Mouse (Mus musculus) left cerebral cortex, adult 9 months (tissue): Measurements from ENCODE around the gene Edem2.

Experiments used
- DNase-seq, 2 experiments: peaks; one replicate each; pipeline ENCODE4 v3.0.0; 2022; ENCODE audit warnings: low spot score in 2 of 2

Gene Edem2

DNA sequence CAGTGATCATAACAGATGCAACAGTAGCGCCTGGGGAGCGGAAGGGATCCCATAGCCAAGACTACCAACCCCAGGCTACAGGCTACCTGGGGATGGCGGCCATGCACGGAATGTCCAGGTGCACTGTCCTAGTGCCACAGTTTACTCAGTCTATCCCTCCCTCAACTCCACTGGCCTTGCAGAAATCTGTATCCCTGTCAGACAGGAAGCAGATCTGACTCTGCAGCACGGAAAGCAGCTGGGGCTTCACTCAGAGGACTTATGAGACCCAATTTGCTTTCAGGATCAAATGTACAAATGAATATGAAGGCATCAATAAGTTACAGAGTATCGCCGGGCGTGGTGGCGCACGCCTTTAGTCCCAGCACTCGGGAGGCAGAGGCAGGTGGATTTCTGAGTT lies 41.5 kb downstream of the Edem2 start:
- no peak for DNase-seq

DNA sequence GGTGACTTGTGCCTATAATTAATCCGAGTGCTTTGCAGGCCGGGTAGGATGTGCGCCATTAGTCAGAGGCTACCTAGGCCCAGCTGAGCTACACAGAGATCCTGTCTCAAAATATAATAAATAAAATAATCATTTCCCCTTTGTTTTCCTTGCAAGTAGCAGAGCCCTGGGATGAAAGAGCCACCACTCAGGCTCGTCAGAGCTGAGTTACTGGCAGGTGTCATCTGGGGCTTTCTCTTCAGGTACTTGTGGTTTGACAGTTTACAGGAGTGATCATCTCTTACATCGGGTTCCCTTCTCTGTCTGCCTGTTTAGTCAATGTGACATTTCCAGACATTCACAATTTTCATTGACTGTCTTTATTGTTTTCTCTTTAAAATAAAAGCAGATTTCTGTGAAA lies 42.7 kb downstream of the Edem2 start:
- no peak for DNase-seq

DNA sequence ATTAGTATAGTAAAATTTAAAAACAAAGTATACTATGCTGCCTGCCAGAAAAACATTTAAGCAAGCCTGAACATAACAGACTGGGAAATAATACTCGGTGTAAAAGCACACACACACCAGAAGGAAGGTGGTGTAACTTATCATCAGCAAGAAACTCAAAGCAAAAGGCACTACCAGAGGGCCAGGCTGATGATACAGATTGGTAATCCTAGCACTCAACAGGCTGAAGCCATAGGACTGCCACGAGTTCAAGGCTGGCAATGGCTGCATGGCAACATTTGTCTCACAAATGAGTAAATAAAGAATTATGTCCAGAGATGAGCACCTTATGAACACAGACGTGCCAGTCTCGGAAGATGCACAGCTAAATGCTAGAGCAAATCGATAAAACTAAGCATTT lies 45.5 kb downstream of the Edem2 start:
- no peak for DNase-seq

DNA sequence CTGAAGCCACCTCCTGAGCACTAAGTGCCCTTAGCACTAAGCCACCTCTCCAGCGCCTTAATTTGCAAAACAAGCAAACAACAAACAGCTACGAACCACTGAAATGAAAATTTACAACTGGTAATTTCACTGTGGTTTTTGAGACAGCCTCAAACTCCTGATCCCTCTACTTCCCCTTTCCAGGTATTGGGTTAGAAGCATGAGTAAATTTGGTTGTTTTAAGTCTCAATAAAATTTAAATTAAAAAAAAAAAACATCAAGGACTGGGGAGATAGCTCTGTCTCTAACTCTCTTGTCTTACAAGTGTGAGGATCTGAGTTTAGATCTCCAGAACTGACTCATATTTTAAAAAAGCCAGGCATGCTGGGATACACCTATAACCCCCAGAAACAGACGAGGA lies 46.1 kb downstream of the Edem2 start:
- DNase-seq = no peak

DNA sequence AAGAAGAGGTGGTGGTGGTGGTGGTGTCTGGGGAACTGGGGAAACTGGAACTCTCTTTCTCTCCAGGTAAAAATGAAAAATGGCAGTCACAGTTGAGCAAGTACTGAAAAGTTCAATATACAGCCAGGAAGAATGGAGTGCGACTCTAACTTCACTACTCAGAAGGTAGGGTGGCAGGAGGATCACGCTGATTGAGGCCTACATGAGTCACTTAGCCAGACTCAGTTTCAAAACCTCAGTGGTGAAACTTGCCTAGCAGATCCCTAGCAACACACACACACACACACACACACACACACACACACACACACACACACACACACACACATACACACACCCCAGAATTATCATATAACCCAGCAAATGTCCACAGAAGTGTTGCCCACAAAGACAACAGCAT lies 47.4 kb downstream of the Edem2 start:
- no peak for DNase-seq

DNA sequence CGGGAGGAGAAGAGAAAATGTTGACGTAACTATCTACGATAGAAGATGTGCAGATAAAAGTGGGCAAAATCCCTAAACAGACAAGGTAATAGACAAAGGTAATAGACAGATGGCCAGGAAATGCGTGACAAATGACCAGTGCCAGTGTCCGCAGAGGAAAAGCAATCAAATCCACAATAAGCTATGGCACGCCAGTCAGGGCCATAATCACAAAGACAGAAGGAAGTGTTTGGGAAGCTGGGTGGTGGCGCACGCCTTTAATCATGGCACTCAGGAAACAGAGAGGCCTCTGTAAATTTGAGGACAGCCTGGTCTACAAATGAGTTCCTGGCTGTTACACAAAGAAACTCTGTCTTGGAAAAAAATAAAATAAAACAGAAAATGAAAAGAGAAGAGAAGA lies 48.1 kb downstream of the Edem2 start:
- DNase-seq = no peak

DNA sequence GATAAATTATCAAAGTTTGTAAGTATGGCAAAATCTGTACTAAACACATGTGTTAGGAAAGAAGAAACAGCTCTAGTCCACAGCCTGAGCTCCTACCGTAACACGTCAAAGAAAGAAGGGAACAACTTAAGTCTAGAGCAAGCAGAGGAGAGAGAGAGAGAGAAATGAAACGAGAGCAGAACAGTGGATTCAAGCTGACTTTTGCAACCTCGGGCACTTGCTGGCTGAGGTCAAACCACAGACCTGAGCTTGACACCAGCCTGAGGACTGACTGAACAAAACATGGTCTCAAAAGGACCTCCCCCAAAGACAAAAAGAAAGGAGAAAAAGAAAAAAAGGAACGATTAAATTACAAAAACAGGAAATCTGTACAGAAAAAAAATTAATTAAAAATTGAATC lies 48.7 kb downstream of the Edem2 start:
- DNase-seq = no peak

DNA sequence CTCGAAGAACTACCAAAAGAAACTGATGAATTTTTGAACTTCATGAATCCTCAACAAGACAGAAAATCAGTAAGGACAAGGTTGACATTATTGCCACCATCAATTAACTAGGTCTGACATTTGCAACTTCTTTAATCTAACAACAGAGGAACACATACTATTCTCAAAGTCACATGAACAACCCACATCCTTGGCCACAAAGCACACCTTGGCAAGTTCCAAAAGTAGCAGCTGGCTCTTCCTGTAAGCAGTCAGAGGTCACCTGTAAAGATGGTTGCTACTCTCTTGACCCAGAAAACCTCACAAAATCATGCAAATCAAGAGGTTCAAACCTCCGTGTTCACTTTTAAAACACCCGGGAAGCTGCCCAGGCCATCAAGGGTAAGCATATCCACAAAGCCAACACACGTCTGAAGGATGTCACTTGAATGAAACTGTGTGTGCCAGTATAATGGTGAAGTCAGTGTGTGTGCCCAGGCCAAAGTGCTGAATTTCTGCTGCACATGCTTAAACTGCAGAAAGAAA lies 49.6 kb downstream of the Edem2 start:
- no peak for DNase-seq

DNA sequence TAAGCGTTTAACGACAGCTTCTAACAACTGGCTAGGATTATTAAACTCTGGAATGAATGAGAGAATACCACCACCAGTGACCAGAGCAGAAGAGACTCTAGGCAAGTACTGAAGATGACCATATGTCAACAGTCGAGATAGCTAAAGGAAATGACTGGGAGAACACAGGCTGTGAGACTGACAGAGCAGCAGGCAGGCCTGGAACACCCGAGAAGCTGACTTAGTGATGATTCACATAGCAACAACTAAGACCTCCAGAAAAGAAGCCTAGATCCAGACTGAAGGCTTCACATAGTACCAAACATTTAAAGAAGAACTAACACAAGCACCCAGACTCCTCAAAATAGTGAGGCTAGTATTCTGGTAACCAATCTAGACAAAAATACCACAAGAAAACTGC lies 54.2 kb downstream of the Edem2 start:
- DNase-seq = no peak

DNA sequence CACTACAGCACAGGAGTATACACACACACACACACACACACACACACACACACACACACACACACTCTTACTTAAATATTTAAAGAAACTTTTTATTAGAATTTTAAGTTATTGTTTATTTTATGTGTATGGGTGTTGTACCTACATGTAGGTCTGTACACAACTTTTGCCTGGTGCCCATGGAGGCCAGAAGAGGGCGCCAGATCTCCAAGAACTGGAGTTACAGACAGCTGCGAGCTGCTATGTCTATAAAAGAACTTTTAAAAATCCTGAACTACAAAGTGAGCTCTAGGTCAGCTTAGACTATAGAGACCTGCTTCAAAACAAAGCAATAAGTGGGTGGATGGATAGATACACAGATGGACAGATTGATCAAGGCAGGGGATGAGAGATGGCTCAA lies 55.7 kb downstream of the Edem2 start:
- DNase-seq = peak in 1 of 2 experiments; percentile 44

DNA sequence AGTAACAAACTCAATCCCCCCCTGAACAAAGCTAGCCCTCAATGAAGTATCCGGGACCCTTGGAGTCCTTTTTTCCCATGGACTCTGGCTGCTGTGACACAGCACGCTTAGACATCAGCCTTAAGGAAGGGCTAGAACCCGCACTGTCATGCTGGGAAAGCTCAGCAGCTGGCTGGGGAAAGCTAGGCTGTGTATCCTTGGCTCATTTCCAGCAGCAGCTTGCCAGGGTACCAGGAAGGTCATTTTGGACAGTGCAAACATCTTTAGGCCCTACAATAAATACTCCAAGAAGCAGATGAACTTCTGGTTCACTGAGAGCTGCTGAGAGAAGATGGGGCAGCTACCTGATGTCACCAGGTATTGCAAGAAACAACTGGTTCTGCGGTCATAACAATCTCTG lies 58.0 kb downstream of the Edem2 start:
- no peak for DNase-seq

DNA sequence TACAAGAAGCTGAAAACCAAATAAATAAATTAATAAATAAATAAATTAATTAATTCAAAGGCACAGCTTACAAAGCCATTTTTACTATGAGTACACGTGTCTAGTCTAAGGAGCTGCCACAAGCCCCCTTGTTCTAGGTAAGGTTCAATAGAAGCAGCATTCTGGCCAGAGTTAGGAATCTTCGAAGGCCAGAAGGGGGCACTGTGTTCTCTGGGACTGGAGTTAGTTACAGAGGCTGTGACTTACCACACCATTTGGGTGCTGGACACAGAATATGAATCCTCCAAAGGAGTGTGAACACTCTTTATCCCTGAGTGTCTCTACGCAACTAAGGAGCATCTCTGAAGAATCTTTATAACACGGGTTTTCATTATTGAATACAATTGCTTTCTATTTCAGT lies 60.8 kb downstream of the Edem2 start:
- peak in 1 of 2 experiments; percentile 33 for DNase-seq

DNA sequence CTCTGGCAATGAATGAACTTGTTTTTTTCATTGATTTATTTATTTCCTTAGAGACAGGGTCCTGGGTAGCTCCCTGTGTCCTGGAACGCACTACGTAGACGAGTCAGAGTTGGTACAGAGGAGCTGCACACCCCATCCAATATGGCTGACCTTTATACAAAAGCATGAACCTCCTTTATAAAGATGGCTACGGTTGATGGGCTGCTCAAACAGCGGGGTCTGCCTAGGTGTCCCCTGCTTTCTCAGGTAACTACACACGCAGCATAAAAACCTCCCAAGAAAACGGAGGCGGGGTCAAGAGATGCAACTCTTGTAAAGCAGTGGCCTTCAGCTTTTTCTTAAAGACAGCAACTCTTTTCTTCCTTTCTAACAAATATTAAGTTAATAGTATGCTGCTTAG lies 61.4 kb downstream of the Edem2 start:
- no peak for DNase-seq

DNA sequence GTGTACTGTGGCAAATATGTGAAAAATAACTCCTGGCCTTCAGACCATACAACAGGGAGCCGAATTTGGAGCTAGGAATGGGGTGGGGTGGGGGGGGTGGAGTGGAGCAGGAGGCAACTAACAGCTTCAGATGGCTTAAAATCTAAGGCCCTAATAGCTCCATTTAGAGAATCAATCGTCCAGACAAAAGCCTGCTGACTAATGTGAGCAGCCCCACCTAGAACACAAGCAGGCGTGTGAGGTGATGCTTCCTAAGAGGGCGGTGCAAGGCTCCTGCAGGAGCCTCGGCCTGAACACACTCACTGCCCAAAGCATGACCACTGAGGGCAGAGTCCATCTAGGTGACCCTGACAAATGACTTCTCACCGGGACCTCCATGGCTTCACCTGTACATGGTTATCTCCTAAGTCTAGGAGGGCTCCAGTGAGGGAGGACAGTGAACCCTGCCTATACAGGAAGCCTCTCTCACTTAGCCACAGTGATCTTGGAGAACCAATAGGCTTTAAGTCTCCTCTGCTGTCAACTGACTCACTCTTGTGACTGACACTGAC lies 65.3 kb downstream of the Edem2 start:
- no peak for DNase-seq

DNA sequence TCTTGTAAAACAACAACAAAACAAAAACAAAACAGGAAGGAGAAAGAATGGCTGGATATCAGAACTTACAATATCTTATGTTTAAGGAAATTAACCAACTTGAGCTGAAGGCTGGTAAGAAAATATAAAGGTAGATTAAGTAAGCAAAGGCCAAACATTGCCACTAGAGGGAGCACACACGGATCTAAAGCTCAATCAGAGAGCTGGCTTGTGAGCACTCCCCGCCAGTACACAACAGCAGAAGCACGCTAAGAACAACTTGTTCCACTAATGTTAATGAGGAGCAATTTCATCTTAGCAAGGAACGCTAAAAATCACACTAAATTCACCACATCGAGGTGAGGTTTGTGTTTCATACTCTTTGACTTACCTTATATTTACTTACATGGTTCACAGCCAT lies 66.2 kb downstream of the Edem2 start:
- peak in 1 of 2 experiments; percentile 77 for DNase-seq

DNA sequence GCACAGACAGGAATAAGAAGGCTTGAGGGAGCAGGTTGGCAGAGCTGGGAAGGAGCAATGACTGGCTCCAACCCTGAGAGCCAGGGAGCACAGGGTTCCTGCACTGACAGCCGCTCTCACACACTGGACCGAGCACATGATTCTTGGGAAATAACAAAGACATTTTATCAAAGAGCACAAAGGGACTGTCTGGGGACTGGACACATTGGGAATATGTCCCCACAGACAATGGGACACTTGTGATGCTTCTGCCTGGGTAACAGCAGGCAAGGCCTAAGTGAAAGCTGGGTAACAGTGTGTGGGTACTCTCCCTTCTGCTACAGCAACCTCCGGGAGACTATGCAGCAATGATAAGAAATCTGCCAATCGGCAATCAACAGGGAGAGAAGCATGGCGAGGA lies 66.9 kb downstream of the Edem2 start:
- peak in 1 of 2 experiments; percentile 31 for DNase-seq

DNA sequence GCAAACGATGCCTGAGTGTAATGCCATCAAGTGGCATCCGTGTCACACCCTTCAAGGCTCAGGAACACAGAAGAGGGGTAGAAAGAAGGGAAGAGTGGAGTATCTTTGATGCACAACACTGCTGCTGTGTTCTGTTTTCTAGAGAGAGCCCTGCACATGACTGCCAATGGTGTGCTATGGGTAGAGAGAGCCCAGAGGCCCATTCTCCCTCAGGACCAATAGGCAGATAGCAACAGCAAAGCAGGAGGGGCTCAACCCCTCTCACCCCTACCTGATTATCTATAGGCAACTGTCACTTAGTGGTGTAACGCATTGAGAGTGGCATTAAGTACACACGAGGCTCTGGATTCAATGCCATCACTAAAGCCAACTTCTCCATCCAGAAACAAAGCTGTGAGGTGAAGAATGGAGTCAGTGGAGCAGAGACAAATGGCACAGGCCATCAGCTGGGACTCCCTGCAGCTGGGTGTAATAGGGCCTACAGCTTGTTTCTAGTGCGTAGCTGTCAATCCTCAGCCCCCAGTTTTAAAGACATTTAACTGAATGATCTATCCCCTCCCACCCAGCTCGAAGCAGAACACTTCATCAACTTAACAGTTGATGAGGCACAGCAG lies 73.4 kb downstream of the Edem2 start:
- DNase-seq = no peak

DNA sequence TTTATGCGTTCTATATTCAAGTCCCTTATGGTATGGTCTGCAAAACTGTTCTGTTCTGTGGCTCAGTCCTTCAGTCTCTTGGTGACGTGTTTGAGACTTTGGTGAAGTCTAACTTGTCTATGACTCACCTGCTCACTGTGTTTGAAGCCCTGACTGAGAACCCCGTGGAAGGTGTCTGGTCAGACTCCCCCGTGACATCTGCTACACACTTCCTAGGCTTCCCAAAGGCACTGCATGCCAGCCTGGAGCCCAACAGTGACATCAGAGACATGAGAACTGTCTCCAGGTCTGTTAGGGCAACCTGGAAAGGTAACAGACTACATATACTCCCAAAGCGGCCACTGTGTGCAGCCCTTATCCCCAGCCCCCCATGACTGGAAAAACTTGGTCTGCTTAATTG lies 76.7 kb downstream of the Edem2 start:
- DNase-seq = no peak
